Mouse (Mus musculus): Measurements from ENCODE around the gene Bbof1. TPM values are rescaled to one million over a fixed set of nuclear protein-coding genes. Genes with fewer than 3 reads are reported as not detected.

Gene Bbof1
- polyA plus RNA-seq, 3 experiments from 2014 or later = 0.30 to 0.69 (median 0.60) TPM

DNA sequence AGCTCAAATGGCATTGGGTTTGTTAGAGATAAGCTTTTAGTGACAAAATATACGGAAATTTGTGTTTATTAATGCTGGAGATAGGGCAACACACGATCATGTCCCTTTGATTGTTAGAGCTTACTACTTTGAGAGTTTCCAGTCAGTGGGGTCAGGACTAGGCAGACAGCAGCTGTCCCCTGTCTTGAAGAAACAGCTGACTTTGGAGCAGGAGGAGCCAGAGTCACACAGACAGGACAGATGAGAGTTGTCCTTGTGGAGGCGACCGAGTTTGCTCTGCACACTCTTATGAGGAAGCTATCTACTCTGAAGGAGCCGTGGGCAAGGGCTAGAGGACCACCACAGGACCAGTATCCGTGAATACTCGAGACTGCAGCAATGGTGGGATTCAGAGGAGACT is 70.1 kb downstream of the Bbof1 start:
- ATAC-seq = no peak

DNA sequence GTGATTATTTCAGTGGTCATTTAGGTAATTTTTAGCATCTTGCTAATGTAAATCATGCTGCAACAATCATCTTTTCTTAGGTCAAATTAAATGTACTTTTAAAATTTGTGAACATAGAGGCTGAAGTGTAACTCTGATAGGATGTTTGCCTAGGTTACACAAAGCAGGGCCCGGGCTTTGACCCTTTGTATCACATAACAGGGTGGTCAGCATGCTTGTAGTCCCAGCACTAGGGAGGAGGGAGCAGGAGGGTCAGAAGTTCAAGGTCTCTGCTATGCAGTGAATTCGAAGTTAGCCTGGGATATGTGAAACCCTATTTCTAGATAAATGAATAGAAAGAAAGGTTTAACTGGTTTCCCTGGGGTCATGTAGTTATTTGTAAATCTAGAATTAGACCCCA is 72.4 kb downstream of the Bbof1 start:
- ATAC-seq = no peak

DNA sequence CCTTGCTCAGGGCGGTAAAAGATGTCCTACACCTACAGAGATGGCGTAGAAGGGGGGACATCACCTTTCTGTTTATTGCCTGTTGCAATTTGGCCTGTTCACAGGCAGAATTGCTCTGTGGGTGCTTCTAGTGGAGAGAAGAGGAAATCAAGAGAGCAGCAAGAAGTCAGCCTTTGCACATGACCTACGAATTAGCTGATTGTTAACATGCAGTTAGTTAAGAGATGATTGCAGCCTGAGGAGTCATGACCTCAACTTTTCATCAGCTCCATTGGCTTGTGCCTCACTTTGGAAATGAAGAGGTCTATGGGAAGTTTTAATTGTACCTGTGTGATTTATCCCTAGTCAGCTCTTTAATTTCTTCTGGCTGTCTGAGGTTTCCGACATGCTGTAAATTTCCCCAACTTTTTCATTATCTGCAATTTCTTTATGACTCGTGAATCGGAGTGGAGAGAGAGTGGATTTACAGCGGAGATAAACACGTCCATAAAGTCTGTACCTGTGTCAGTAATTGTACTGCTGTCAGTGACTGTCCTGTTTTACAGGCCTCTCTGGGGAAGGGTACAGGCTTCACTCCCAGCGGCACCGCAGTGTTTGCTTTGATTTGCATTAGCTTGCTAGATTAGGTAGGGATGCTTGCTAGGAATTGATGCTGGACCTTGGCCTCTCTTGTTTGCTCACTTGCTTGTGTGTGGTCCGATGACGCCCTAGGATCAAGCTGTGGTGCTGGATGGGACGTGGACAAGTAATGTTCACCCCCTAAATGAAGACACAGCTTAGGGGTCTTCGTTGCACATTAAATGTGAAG is 74.1 kb downstream of the Bbof1 start:
- no peak for ATAC-seq

DNA sequence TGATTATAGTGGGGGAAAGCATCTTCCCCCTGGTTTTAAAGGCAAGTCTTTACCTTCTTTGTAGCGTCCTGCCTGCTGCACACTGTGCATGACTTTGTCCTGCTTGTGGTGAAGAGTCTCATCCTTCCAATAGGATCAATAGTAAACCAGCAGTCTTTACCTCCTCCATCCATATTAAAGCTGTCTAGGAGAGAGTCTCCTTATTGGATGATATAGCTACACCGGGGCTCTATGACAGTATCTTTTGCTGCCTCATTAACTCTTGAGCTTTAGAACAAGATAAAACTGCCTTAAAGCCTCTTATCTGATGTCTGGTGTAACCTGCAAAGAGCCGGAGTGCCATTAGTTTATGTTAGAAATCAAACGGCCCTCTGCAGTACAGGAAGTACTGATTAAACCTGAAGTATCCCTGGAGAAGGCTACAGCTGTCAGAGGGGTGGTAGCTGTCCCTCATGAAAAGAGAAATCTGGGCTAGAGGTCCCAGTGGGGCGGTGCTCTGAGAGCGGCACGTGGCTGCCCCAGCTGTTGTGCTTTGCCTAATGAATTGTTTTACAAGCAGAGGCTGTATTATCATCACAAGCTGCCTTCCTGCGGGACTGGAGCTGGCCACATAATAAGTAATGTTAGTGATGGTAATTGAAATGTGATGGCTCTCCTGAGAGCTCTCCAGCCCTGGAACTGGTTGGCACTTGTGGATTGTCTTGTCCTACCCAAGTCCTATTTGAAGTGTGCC is 78.6 kb downstream of the Bbof1 start:
- no peak for ATAC-seq

Other genes with a start within 250 kb of the Bbof1 start
- gene Elmsan1, start 190.2 kb upstream of the Bbof1 start, polyA plus RNA-seq (2017; shearing (Covaris generic)) = 1 to 10 TPM; 3.9 to 9.5 (median 7.2) TPM
- 10 to 100 TPM; 39.1 to 48.8 (median 47.6) TPM for gene Ptgr2, start 123.8 kb upstream of the Bbof1 start, polyA plus RNA-seq (2017; shearing (Covaris generic))
- gene Zfp410, start 92.2 kb upstream of the Bbof1 start, polyA plus RNA-seq (2017; shearing (Covaris generic)) = 10 to 100 TPM; 48.6 to 67.0 (median 55.4) TPM
- gene Coq6, start 47.4 kb upstream of the Bbof1 start, polyA plus RNA-seq (2017; shearing (Covaris generic)) = 10 to 100 TPM; 18.4 to 22.7 (median 19.4) TPM
- 1 to 10 TPM in 1 of 3 experiments, under 1 TPM in 2; 0.30 to 1.3 (median 0.43) TPM for gene Fam161b, start 47.2 kb upstream of the Bbof1 start, polyA plus RNA-seq (2017; shearing (Covaris generic))
- gene Entpd5, start within 50 bp of the Bbof1 start, polyA plus RNA-seq (2017; shearing (Covaris generic)) = 10 to 100 TPM; 22.4 to 28.4 (median 24.5) TPM
- 10 to 100 TPM; 31.0 to 35.6 (median 31.9) TPM for gene Rnf113a2, start 8.1 kb downstream of the Bbof1 start, polyA plus RNA-seq (2017; shearing (Covaris generic))
- gene Aldh6a1, start 41.9 kb downstream of the Bbof1 start, polyA plus RNA-seq (2017; shearing (Covaris generic)) = 10 to 100 TPM in 2 of 3 experiments, 1 to 10 TPM in 1; 3.9 to 17.8 (median 16.4) TPM
- gene Lin52, start 42.4 kb downstream of the Bbof1 start, polyA plus RNA-seq (2017; shearing (Covaris generic)) = 10 to 100 TPM; 25.6 to 29.4 (median 25.6) TPM
- not detected for gene Vsx2, start 160.7 kb downstream of the Bbof1 start, polyA plus RNA-seq (2017; shearing (Covaris generic))
- gene Abcd4, start 208.3 kb downstream of the Bbof1 start, polyA plus RNA-seq (2017; shearing (Covaris generic)) = 10 to 100 TPM in 2 of 3 experiments, 1 to 10 TPM in 1; 7.1 to 11.4 (median 11.1) TPM
- gene Vrtn, start 231.9 kb downstream of the Bbof1 start, polyA plus RNA-seq (2017; shearing (Covaris generic)) = not detected

Data from inflammation-experienced regulatory T-cells, adult 6 months (primary cell).